Mouse (Mus musculus) left cerebral cortex, adult 2 months (tissue): ENCODE data around the gene Fam89b. TPM values are rescaled to one million over a fixed set of nuclear protein-coding genes. Genes with fewer than 3 reads are reported as not detected.

Experiments used
- DNase-seq, 2 experiments: peaks; one replicate each; pipeline ENCODE4 v3.0.0; 2021 to 2022; ENCODE audit warnings: low spot score in 2 of 2, mixed read lengths in 1 of 2; ENCODE audit errors: extremely low spot score in 1 of 2
- H3K27ac ChIP-seq: fragments of 200-600 bp; 2 replicates; pipeline ENCODE4 v1.8.1; 2022
- H3K4me3 ChIP-seq: fragments of 200-600 bp; 2 replicates; pipeline ENCODE4 v1.8.1; 2022
- CTCF ChIP-seq: fragments of 200-600 bp; IDR thresholded peaks from 2 replicates; pipeline ENCODE4 v1.8.1; 2022; ENCODE audit warnings: antibody characterized with exemption, mild to moderate bottlenecking, moderate library complexity
- intact Hi-C: fragments of 180-260 bp; cut with DNase I; formaldehyde crosslinking; loops from one replicate; pipeline ENCODE4 v1.15.1; 2025
- total RNA-seq, 2 experiments: library from RNA; stranded (reverse); gene quantifications; 2 replicates each; pipeline ENCODE4 v1.2.3; 2021

Gene Fam89b
- total RNA-seq, 2 experiments from 2014 or later: 27.5 to 32.4 TPM

GRCm38 (mm10) chr19:5731264-5731978 lies 2.0 kb upstream of the Fam89b start:
- TF ChIP-seq CTCF: no peak
- peak; percentile 92 to 93 for DNase-seq
- intact Hi-C loops: loop anchor here (2.0 kb wide), 1 partner anchor 39 kb away; the partner anchor contains the start of gene Scyl1
- H3K27ac ChIP-seq: peak overlapping the region; percentile 75
- peak overlapping the region; percentile 58 for H3K4me3 ChIP-seq

GRCm38 (mm10) chr19:5730314-5731186 lies 1.1 kb upstream of the Fam89b start:
- Histone ChIP-seq H3K27ac (no peak overlapping the region), H3K4me3 (peak overlapping the region; percentile 58)
- intact Hi-C loops: loop anchor here (2.0 kb wide), 1 partner anchor 40 kb away; the partner anchor contains the start of gene Scyl1
- TF ChIP-seq CTCF: peak; percentile 29
- no peak for DNase-seq

DNA sequence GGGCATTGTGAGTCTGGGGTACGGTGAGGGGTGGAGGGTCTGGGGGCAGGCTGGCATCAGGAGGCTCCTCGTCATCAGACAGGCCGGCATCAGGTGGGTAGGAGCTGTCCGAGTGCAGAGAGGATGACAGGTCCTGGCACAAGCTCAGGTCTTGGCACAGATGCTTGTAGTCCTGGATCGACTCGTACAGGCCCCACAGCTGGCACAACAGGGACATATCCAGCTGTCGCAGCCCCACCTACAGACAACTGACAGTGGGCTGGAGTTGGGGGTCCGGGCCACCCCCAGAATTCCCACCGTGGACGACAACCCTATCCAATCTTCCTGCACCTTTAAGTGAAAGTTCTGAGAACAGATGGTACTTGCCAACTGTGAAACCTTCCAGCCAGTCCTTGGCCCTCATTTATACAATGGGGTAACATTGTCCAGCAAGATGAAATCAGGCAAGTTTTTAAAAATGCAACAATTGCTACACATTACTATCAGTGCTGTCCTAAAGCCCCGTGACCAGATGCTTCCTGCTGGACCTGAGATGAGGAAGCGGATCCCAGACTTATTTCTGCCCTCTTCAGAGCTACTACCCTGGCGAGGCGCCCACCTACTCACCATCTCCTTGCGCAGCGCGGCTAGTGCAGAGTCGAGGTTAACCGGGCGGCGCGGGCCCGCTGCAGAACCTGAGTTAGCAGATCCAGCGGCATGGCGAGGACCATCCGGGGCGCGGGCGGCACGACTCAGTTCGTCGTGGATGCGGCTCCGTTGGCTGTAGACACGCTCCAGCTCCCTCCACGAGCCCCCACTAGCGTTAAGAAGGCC lies 616 bp downstream of the Fam89b start:
- H3K27ac ChIP-seq: peak overlapping the region; percentile 90
- DNase-seq: peak in 1 of 2 experiments; percentile 61
- TF ChIP-seq CTCF: no peak
- intact Hi-C loops: loop anchor here (1.0 to 5.0 kb wide), 3 partner anchors 18 to 128 kb away; partner anchors contain the start of gene Sipa1
- H3K4me3 ChIP-seq: peak overlapping the region; percentile 94

- DNase-seq: peak; percentile 80 to 89
- Histone ChIP-seq H3K27ac (peak overlapping the region; percentile 51), H3K4me3 (peak overlapping the region; percentile 94)
- intact Hi-C loops: loop anchor here (2.0 to 5.0 kb wide), 3 partner anchors 35 to 130 kb away; partner anchors contain the start of gene Sipa1
- TF ChIP-seq CTCF: peak; percentile 99
Measured at GRCm38 (mm10) chr19:5727701-5728100, 1.8 kb downstream of the Fam89b start.

- Histone ChIP-seq H3K27ac (peak overlapping the region; percentile 51), H3K4me3 (peak overlapping the region; percentile 94)
- intact Hi-C loops: loop anchor here (2.0 to 5.0 kb wide), 2 partner anchors 34 to 130 kb away; no protein-coding TSS in a partner anchor
- TF ChIP-seq CTCF: no peak
- DNase-seq: no peak
Measured at GRCm38 (mm10) chr19:5726961-5727578, 2.4 kb downstream of the Fam89b start.

- DNase-seq: no peak
- TF ChIP-seq CTCF: no peak
- Histone ChIP-seq H3K4me3 (peak within 1 kb of the TSS; percentile 45), H3K27ac (peak within 1 kb of the TSS; percentile 41; the same call in 1 of the 2 replicates)
- intact Hi-C loops: loop anchor here (2.0 to 5.0 kb wide), 2 partner anchors 33 to 131 kb away; no protein-coding TSS in a partner anchor
Measured at GRCm38 (mm10) chr19:5725767-5726515, 3.5 kb downstream of the Fam89b start, which contains the start of gene Ehbp1l1. TSS of gene Ehbp1l1 (minus strand) at chr19:5726317.

- Histone ChIP-seq H3K27ac (peak overlapping the region; percentile 41), H3K4me3 (peak overlapping the region; percentile 45)
- intact Hi-C loops: loop anchor here (5.0 kb wide), 1 partner anchor 132 kb away; no protein-coding TSS in a partner anchor
- TF ChIP-seq CTCF: no peak
- no peak for DNase-seq
Measured at GRCm38 (mm10) chr19:5725029-5725707, 4.3 kb downstream of the Fam89b start.

- Histone ChIP-seq H3K4me3 (peak overlapping the region; percentile 45; the same call in 1 of the 2 replicates), H3K27ac (no peak overlapping the region; the same call in 1 of the 2 replicates)
- intact Hi-C loops: no loop called here
- DNase-seq: no peak
- no peak for TF ChIP-seq CTCF
Measured at GRCm38 (mm10) chr19:5724549-5724941, 4.9 kb downstream of the Fam89b start.

- no peak for DNase-seq
- Histone ChIP-seq H3K4me3 (no peak overlapping the region), H3K27ac (no peak overlapping the region)
- intact Hi-C loops: no loop called here
- TF ChIP-seq CTCF: no peak
Measured at GRCm38 (mm10) chr19:5723934-5724548, 5.4 kb downstream of the Fam89b start.
